Mouse (Mus musculus) MEL (cell line): ENCODE results near the gene Anks1. TPM values are rescaled to one million over a fixed set of nuclear protein-coding genes. Genes with fewer than 3 reads are reported as not detected.

Source experiments
- DNase-seq: peaks from one replicate; pipeline ENCODE4 v3.0.0; 2011; ENCODE audit warnings: low read depth, low spot score
- H3K27ac ChIP-seq: 2 replicates; pipeline ENCODE4 v1.5.1; 2012; ENCODE audit warnings: low read depth, mild to moderate bottlenecking, control low read depth, low read length, moderate library complexity; ENCODE audit not compliant: control insufficient read depth
- H3K27me3 ChIP-seq, 2 experiments: fragments of 150-350 bp in 1 of 2; sonication (generic) in 1 of 2; 2 replicates each; pipeline ENCODE4 v1.6.1; 2012; ENCODE audit warnings: low read length in 2 of 2, mild to moderate bottlenecking in 2 of 2, improper control_type of control experiment in 1 of 2, moderate library complexity in 1 of 2; ENCODE audit not compliant: insufficient read depth in 2 of 2, control insufficient read depth in 1 of 2
- H3K36me3 ChIP-seq, 2 experiments: 2 replicates each; pipeline ENCODE4 v1.6.1; 2012 to 2014; ENCODE audit warnings: low read length in 2 of 2, improper control_type of control experiment in 1 of 2, inconsistent platforms in 1 of 2, mild to moderate bottlenecking in 1 of 2; ENCODE audit not compliant: insufficient read depth in 2 of 2, control insufficient read depth in 1 of 2
- H3K4me1 ChIP-seq, 2 experiments: fragments of 150-350 bp in 1 of 2; sonication (generic) in 1 of 2; 2 replicates each; pipeline ENCODE4 v1.6.1; 2012; ENCODE audit warnings: low read length in 2 of 2, improper control_type of control experiment in 1 of 2, mild to moderate bottlenecking in 1 of 2; ENCODE audit not compliant: insufficient read depth in 2 of 2, control insufficient read depth in 1 of 2
- H3K4me3 ChIP-seq, 2 experiments: fragments of 150-350 bp in 1 of 2; sonication (generic) in 1 of 2; 2 replicates each; pipeline ENCODE4 v1.5.1; 2012; ENCODE audit warnings: low read depth in 2 of 2, low read length in 2 of 2, mild to moderate bottlenecking in 2 of 2, moderate library complexity in 2 of 2, control low read depth in 1 of 2, improper control_type of control experiment in 1 of 2; ENCODE audit not compliant: control insufficient read depth in 1 of 2, insufficient read depth in 1 of 2
- H3K79me2 ChIP-seq: 2 replicates; pipeline ENCODE4 v1.6.1; 2012; ENCODE audit warnings: mild to moderate bottlenecking, low read length, moderate library complexity; ENCODE audit not compliant: control insufficient read depth, poor library complexity, insufficient read depth
- H3K9ac ChIP-seq: 2 replicates; pipeline ENCODE4 v1.6.1; 2012; ENCODE audit warnings: low read depth, mild to moderate bottlenecking, control low read depth, low read length, moderate library complexity; ENCODE audit not compliant: control insufficient read depth, poor library complexity, severe bottlenecking
- H3K9me3 ChIP-seq: fragments of 150-350 bp; sonication (generic); replicated peaks from 2 replicates; pipeline ENCODE4 v1.6.1; 2012; ENCODE audit warnings: mild to moderate bottlenecking, low read length, improper control_type of control experiment, moderate library complexity; ENCODE audit not compliant: insufficient read depth
- CHD2 ChIP-seq: IDR thresholded peaks from 2 replicates; pipeline ENCODE4 v1.6.1; 2011; ENCODE audit warnings: low read length, improper control_type of control experiment
- CTCF ChIP-seq, 3 experiments: IDR thresholded peaks in 2 of 3; conservative IDR thresholded peaks in 1 of 3; 2 replicates each; pipeline ENCODE4 v1.5.1; 2011 to 2012; ENCODE audit warnings: low read length in 3 of 3, low read depth in 2 of 3, mild to moderate bottlenecking in 2 of 3, improper control_type of control experiment in 1 of 3, inconsistent platforms in 1 of 3, mixed read lengths in 1 of 3, moderate library complexity in 1 of 3; ENCODE audit not compliant: control insufficient read depth in 1 of 3, insufficient read depth in 1 of 3, poor library complexity in 1 of 3, severe bottlenecking in 1 of 3
- E2F4 ChIP-seq: IDR thresholded peaks from 2 replicates; pipeline ENCODE4 v1.6.1; 2011; ENCODE audit warnings: low read depth, low read length, improper control_type of control experiment, borderline replicate concordance
- ELF1 ChIP-seq: IDR thresholded peaks from 2 replicates; pipeline ENCODE4 v1.6.1; 2014; ENCODE audit warnings: low read depth, mild to moderate bottlenecking, inconsistent platforms, low read length, improper control_type of control experiment, moderate library complexity
- ETS1 ChIP-seq: IDR thresholded peaks from 2 replicates; pipeline ENCODE4 v1.6.1; 2012; ENCODE audit warnings: low read depth, mild to moderate bottlenecking, inconsistent platforms, low read length, improper control_type of control experiment, moderate library complexity
- HCFC1 ChIP-seq: IDR thresholded peaks from 2 replicates; pipeline ENCODE4 v1.6.1; 2012; ENCODE audit warnings: low read depth, mild to moderate bottlenecking, inconsistent platforms, low read length, improper control_type of control experiment, moderate library complexity
- MAZ ChIP-seq: IDR thresholded peaks from 2 replicates; pipeline ENCODE4 v1.6.1; 2012; ENCODE audit warnings: low read depth, mild to moderate bottlenecking, inconsistent platforms, low read length, improper control_type of control experiment
- NELFE ChIP-seq: IDR thresholded peaks from 2 replicates; pipeline ENCODE4 v1.6.1; 2011; ENCODE audit warnings: low read depth, low read length, improper control_type of control experiment
- NRF1 ChIP-seq: IDR thresholded peaks from 2 replicates; pipeline ENCODE4 v1.6.1; 2014; ENCODE audit warnings: low read depth, mild to moderate bottlenecking, inconsistent platforms, low read length, improper control_type of control experiment, moderate library complexity; ENCODE audit not compliant: poor library complexity, insufficient read depth, severe bottlenecking
- POLR2A ChIP-seq, 2 experiments: IDR thresholded peaks; 2 replicates each; pipeline ENCODE4 v1.6.1; 2011 to 2012; ENCODE audit warnings: low read length in 2 of 2, mild to moderate bottlenecking in 2 of 2, control low read depth in 1 of 2, improper control_type of control experiment in 1 of 2, low read depth in 1 of 2, moderate library complexity in 1 of 2; ENCODE audit not compliant: control insufficient read depth in 1 of 2, insufficient read depth in 1 of 2, poor library complexity in 1 of 2
- POLR2AphosphoS2 ChIP-seq: IDR thresholded peaks from 2 replicates; pipeline ENCODE4 v1.6.1; 2011; ENCODE audit warnings: low read length, improper control_type of control experiment
- SIN3A ChIP-seq: IDR thresholded peaks from 2 replicates; pipeline ENCODE4 v1.6.1; 2012; ENCODE audit warnings: low read length, improper control_type of control experiment, inconsistent platforms
- SMC3 ChIP-seq: IDR thresholded peaks from 2 replicates; pipeline ENCODE4 v1.6.1; 2011; ENCODE audit warnings: low read depth, low read length, improper control_type of control experiment
- TCF12 ChIP-seq: IDR thresholded peaks from 2 replicates; pipeline ENCODE4 v1.6.1; 2014; ENCODE audit warnings: low read depth, mild to moderate bottlenecking, inconsistent platforms, low read length, improper control_type of control experiment, moderate library complexity
- USF2 ChIP-seq, 2 experiments: IDR thresholded peaks; 2 replicates each; pipeline ENCODE4 v1.6.1; 2011 to 2012; ENCODE audit warnings: improper control_type of control experiment in 2 of 2, low read length in 2 of 2, borderline replicate concordance in 1 of 2, inconsistent platforms in 1 of 2, low read depth in 1 of 2, mild to moderate bottlenecking in 1 of 2; ENCODE audit not compliant: insufficient read depth in 1 of 2
- ZC3H11A ChIP-seq: IDR thresholded peaks from 2 replicates; pipeline ENCODE4 v1.6.1; 2012; ENCODE audit warnings: low read depth, mild to moderate bottlenecking, inconsistent platforms, low read length, improper control_type of control experiment
- polyA plus RNA-seq, 2 experiments: library from polyadenylated mRNA; stranded (reverse) in 1 of 2; unstranded in 1 of 2; fragments of >175 nt in 1 of 2; fragments of >200 nt in 1 of 2; gene quantifications; 2 replicates each; pipeline versions ENCODE4 v1.2.1 to v1.2.4; 2012; ENCODE audit warnings: low replicate concordance in 2 of 2, low read depth in 1 of 2; ENCODE audit not compliant: insufficient read length in 2 of 2, insufficient read depth in 1 of 2, missing spikeins in 1 of 2
- total RNA-seq: library from RNA; depleted of rRNA; stranded (reverse); fragments of 300-350 nt; gene quantifications from 2 replicates; pipeline ENCODE4 v1.2.3, GENCODE M21; 2012; rRNA removed

The Anks1 gene
- total RNA-seq (11.6 and 11.9 TPM in 2 replicates), polyA plus RNA-seq (10 to 100 TPM in 1 of 2 experiments, not detected in 1; 15.9 TPM)

DNA sequence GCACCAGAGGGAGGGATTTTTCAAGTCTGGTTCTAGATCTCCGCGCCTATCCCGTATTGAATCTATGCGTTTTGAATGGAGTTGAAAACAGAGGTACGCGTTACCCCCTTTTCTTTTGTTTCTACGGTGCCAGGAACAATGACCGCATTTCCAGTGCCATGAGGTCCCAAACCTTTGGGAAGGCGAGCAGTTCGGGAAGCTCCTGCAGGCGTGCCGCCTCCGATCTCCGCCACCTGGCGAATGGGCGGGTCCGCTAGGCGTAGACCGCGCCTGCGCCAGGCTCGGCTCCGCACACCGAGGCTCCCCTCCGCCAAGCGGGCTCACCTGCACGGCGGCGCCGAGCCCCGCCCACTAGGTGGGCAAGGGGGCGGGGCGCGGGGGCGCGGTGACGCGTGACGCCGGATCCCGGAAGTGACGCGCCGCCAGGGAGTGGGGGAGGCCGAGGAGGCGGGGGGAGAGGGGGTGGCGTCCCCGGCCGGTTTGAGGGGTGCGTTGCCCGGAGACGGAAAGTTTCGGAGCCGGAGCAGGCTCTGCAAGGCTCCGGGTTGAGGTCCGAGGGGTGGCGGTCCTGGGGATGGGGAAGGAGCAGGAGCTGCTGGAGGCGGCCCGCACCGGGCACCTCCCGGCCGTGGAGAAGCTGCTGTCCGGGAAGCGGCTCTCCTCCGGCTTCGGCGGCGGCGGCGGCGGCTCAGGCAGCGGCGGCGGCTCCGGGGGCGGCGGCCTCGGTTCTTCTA is at the start of gene Anks1:
Gene Anks1 (plus strand): TSS at position 419 of the 734 bp plus-strand sequence.
- TF ChIP-seq SIN3A (peak; percentile 52), ELF1 (peak; percentile 87), USF2 (IDR thresholded peaks at IDR 0.05; ENCODE audit: borderline replicate concordance in 1 of 2, insufficient read depth in 1 of 2, low read depth in 1 of 2, low read length in 2 of 2) (no peak), E2F4 (no peak), ETS1 (peak; percentile 35; the same call in 1 of the 2 replicates), CHD2 (no peak), MAZ (peak; percentile 99), TCF12 (peak; percentile 22; the same call in 1 of the 2 replicates), NRF1 (peak; percentile 64), NELFE (peak; percentile 33; the same call in 1 of the 2 replicates), HCFC1 (peak; percentile 73), POLR2A (IDR thresholded peaks at IDR 0.05; ENCODE audit: control insufficient read depth in 1 of 2, insufficient read depth in 1 of 2, low read depth in 1 of 2, low read length in 2 of 2, poor library complexity in 1 of 2) (peak; percentile 44 to 51; a peak in 1 of 4 replicates)
- TF ChIP-seq, all 39 proteins: peak for 9
- peak; percentile 87 for DNase-seq
- Histone ChIP-seq H3K79me2 (peaks cover 25% of the 10 kb centered on the region), H3K36me3 (peaks cover 0 to 10% of the 10 kb centered on the region in 2 experiments; a peak in 1 of 4 replicates), H3K4me1 (peaks cover 0 to 3% of the 10 kb centered on the region in 2 experiments; a peak in 3 of 4 replicates), H3K9me3 (no peaks in the 10 kb centered on the region), H3K9ac (peak within 1 kb of the TSS; percentile 85), H3K4me3 (peak within 1 kb of the TSS; percentile 88 to 89), H3K27ac (peak within 1 kb of the TSS; percentile 47), H3K27me3 (no peaks in the 10 kb centered on the region)

DNA sequence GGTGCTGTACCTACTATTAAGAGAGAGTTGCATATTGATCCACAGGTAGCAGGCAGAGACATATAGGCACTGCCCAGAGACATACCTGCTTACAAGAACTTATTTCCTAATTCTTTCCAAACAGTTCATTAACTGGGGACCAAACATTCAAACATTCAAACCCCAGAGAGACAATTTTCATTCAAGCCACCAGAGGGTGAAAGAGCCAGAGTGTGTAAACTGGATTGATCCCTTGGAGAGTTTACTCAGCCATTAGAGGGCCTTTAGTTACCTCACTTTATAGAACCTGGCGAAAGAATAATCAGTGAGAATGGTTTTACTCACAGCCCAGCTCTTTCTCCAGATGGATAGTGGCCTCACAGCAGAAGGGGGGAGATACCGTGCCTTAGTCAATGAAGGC is 43.6 kb upstream of the Anks1 start:
- TF ChIP-seq NELFE (no peak), SMC3 (peak; percentile 29; the same call in 1 of the 2 replicates), POLR2AphosphoS2 (no peak), ZC3H11A (no peak), CTCF (IDR thresholded peaks at IDR 0.05 in 2 of 3, conservative IDR thresholded peaks at IDR 0.05 in 1 of 3; ENCODE audit: control insufficient read depth in 1 of 3, insufficient read depth in 1 of 3, low read depth in 2 of 3, low read length in 3 of 3, poor library complexity in 1 of 3, severe bottlenecking in 1 of 3) (peak in 1 of 3 experiments; percentile 30; a peak in 2 of 6 replicates)
- no peaks in the 10 kb centered on the region for H3K27me3 ChIP-seq
- H3K36me3 ChIP-seq: peaks cover 2 to 12% of the 10 kb centered on the region in 2 experiments; a peak in 2 of 4 replicates
- H3K4me1 ChIP-seq: no peaks in the 10 kb centered on the region; a peak in 1 of 4 replicates
- H3K9me3 ChIP-seq: no peaks in the 10 kb centered on the region
- H3K27ac ChIP-seq: no peak overlapping the region
- peak; percentile 22 for DNase-seq
- no peak overlapping the region for H3K9ac ChIP-seq
- H3K4me3 ChIP-seq: no peak overlapping the region
- H3K79me2 ChIP-seq: peaks cover 75% of the 10 kb centered on the region
